Mouse (Mus musculus): ENCODE measurements around the gene Ppfia2. TPM values are rescaled to one million over a fixed set of nuclear protein-coding genes. Genes with fewer than 3 reads are reported as not detected.

The Ppfia2 gene
- polyA plus RNA-seq (2014; fragmentation: Nextera tagmentation; extraction: Ambion mirVana): 0.27 and 0.43 TPM in 2 replicates

DNA sequence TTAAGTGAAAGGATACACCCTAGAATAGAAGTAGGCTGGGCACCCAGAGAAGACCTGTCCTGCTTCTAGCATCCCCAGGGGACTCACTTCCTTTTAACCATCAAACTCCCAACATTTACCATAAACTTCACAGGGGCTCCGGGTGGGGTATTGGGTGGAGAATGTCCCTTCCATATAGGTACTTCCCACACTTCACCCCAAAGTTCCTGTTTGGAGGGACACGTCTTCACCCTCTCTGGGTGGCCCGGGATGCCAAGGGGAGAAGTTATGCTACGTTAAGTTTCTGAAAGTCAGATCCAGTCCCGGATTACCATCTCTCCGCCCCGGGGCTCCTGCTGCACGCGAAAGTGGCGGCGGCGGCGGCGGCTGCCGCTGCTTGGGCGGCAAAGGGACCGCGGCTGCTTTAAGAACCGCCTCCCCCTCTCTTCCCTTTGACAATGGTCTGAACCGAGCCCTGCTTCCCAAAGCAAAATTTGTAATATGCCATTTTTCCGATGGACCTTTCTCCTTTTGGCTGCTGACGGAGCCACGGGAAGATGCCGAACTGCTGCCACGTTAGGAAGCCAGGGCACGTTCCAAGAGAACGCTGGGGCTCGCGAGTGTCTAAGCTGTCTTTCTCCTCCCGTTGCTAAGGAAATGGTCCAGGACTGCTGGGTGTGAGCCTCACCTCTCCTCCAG, at the start of gene Ppfia2:
Gene Ppfia2 (plus strand): TSS at position 485 of the 678 bp plus-strand sequence.
- ATAC-seq (ENCODE audit: insufficient number of reproducible peaks, low FRiP score, low TSS enrichment, low read depth) (peak; percentile 70), DNase-seq (ENCODE audit: low spot score) (peak; percentile 63)
- Histone ChIP-seq H3K4me1 (ENCODE audit: control insufficient read depth, insufficient read depth, low read length) (no peaks in the 10 kb centered on the region), H3K4me2 (ENCODE audit: low read depth, severe bottlenecking) (peak within 1 kb of the TSS; percentile 82), H3K9me3 (ENCODE audit: control insufficient read depth, low read length) (no peaks in the 10 kb centered on the region), H3K4me3 (ENCODE audit: low read depth, low read length) (peak within 1 kb of the TSS; percentile 41), H3K36me3 (ENCODE audit: control insufficient read depth, insufficient read depth, low read length) (no peaks in the 10 kb centered on the region), H3K27ac (replicated peaks; ENCODE audit: low read depth, low read length) (no peak within 1 kb of the TSS), H3K27me3 (ENCODE audit: control insufficient read depth, insufficient read depth, low read length) (peaks cover 14% of the 10 kb centered on the region; the same call in 1 of the 2 replicates), H3K9ac (ENCODE audit: low read length) (no peak within 1 kb of the TSS; the same call in 1 of the 2 replicates)
- WGBS: 0% methylated on average over 30 of the region's 30 CpGs

GRCm38 (mm10) chr10:106468956-106469721, 1.0 kb upstream of the Ppfia2 start:
- WGBS: 3% methylated on average over 19 of the region's 19 CpGs
- ATAC-seq (ENCODE audit: insufficient number of reproducible peaks, low FRiP score, low TSS enrichment, low read depth) (no peak), DNase-seq (ENCODE audit: low spot score) (peak; percentile 25)
- Histone ChIP-seq H3K27me3 (ENCODE audit: control insufficient read depth, insufficient read depth, low read length) (peaks cover 14% of the 10 kb centered on the region; the same call in 1 of the 2 replicates), H3K4me3 (ENCODE audit: low read depth, low read length) (peak overlapping the region; percentile 41), H3K4me2 (ENCODE audit: low read depth, severe bottlenecking) (peak overlapping the region; percentile 82), H3K36me3 (ENCODE audit: control insufficient read depth, insufficient read depth, low read length) (no peaks in the 10 kb centered on the region), H3K4me1 (ENCODE audit: control insufficient read depth, insufficient read depth, low read length) (no peaks in the 10 kb centered on the region), H3K9ac (ENCODE audit: low read length) (no peak overlapping the region), H3K27ac (replicated peaks; ENCODE audit: low read depth, low read length) (no peak overlapping the region), H3K9me3 (ENCODE audit: control insufficient read depth, low read length) (no peaks in the 10 kb centered on the region)

DNA sequence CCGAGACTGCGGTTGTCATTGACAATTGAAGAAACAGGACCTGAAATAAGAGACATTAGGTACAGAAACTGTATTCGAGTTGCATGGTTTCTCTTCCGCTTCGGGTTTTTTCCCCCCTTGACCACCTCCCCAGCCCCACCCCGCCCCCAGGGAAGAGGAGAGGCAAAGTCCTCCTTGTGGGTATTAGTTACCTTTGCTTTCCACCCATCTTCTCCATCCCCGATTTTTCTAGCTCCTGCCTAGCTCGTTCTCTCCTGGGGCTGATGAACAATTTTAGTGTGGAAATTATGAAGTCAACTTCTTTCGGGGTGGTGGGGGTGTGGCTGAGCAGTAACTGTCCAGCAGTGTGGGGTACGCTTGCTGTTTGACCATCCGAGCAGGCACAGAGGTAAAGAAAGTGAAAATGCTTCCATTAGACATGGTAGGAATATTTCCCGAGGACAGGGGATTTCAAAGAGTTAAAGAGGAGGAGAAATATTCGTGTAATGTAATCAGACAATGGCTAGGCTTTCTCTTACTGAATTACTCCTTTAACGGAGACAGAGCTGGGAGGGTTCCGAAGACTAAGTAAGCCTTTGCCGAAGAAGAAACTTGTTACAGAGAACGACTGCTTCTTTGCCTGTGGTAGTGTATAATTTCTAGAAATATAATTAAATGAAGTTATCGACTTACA, 530 bp downstream of the Ppfia2 start:
- DNase-seq (ENCODE audit: low spot score) (peak; percentile 21), ATAC-seq (ENCODE audit: insufficient number of reproducible peaks, low FRiP score, low TSS enrichment, low read depth) (peak; percentile 9; the same call in 1 of the 2 replicates)
- H3K4me3 ChIP-seq (ENCODE audit: low read depth, low read length): peak overlapping the region; percentile 41
- H3K9me3 ChIP-seq (ENCODE audit: control insufficient read depth, low read length): no peaks in the 10 kb centered on the region
- H3K27me3 ChIP-seq (ENCODE audit: control insufficient read depth, insufficient read depth, low read length): peaks cover 14% of the 10 kb centered on the region; the same call in 1 of the 2 replicates
- no peaks in the 10 kb centered on the region for H3K36me3 ChIP-seq (ENCODE audit: control insufficient read depth, insufficient read depth, low read length)
- H3K4me1 ChIP-seq (ENCODE audit: control insufficient read depth, insufficient read depth, low read length): no peaks in the 10 kb centered on the region
- 18% methylated on average over 17 of the region's 18 CpGs for WGBS
- peak overlapping the region; percentile 82 for H3K4me2 ChIP-seq (ENCODE audit: low read depth, severe bottlenecking)
- H3K9ac ChIP-seq (ENCODE audit: low read length): no peak overlapping the region
- H3K27ac ChIP-seq (replicated peaks; ENCODE audit: low read depth, low read length): no peak overlapping the region

DNA sequence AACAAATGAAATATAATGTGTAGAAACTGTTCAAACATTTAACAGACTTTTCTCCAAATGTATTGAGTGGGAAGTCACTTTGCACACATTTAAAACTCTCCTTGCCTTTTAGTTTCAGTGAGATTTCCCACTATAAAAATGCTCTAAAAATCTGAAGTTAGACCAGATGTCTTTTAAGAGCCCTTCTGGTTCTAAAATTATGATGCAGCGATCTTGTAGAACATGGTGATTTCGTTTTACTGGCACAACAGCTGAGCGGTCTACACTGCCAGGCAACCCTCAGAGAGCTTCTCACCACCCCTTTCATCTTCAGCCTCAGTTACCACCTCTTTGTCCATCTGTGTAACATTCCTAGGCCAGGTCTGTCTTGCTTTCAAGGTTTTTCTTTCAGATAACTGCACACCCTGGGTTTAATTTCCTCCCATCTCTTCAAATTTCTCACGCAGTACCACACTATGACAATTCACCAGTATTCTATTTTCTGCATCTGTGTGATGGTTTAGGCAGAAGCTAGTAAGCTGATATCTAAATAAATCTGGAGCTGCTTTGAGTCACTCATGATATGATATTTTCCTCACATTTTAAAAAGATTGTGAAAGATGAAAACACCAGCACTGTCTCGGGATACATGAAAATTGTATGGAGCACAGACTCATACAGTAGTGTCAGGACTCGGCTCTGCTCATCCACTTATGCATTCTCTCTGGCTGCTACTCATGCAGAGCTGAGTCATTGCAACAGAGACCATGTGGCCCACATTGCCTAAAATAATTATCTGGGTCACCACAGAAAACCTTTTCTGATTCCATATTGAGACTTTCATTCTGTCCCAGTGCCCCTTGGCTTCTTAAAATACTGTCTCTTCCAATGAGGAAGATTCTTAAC, 39.4 kb downstream of the Ppfia2 start:
- H3K4me1 ChIP-seq (ENCODE audit: control insufficient read depth, insufficient read depth, low read length): no peaks in the 10 kb centered on the region
- H3K27ac ChIP-seq (replicated peaks; ENCODE audit: low read depth, low read length): no peak overlapping the region
- no peaks in the 10 kb centered on the region for H3K9me3 ChIP-seq (ENCODE audit: control insufficient read depth, low read length)
- ATAC-seq (ENCODE audit: insufficient number of reproducible peaks, low FRiP score, low TSS enrichment, low read depth) (no peak), DNase-seq (ENCODE audit: low spot score) (no peak)
- 79% methylated on average over 6 of the region's 6 CpGs for WGBS
- no peak overlapping the region for H3K4me2 ChIP-seq (ENCODE audit: low read depth, severe bottlenecking)
- no peak overlapping the region for H3K9ac ChIP-seq (ENCODE audit: low read length)
- H3K36me3 ChIP-seq (ENCODE audit: control insufficient read depth, insufficient read depth, low read length): no peaks in the 10 kb centered on the region
- H3K4me3 ChIP-seq (ENCODE audit: low read depth, low read length): no peak overlapping the region
- no peaks in the 10 kb centered on the region for H3K27me3 ChIP-seq (ENCODE audit: control insufficient read depth, insufficient read depth, low read length)

DNA sequence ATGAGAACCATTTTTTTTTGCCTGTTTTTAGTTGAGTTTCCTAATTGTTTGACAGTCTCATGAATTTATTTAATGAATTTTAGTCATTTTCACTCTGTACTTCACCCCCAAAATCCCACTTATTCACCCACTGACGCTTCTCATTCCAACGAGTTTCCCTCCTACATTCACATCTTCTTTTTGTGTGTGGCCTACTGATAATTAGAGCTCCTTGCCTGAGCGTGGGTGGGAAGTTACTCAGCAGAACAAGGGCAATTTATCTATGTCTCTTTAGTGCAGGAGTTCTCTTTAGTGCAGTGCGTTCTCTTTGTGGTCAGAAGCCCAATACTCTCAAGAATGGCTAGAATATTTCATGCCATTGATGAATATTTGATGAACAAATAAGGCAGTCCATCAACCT, 95.9 kb downstream of the Ppfia2 start:
- ATAC-seq (ENCODE audit: insufficient number of reproducible peaks, low FRiP score, low TSS enrichment, low read depth) (no peak), DNase-seq (ENCODE audit: low spot score) (no peak)
- Histone ChIP-seq H3K27me3 (ENCODE audit: control insufficient read depth, insufficient read depth, low read length) (no peaks in the 10 kb centered on the region), H3K9me3 (ENCODE audit: control insufficient read depth, low read length) (no peaks in the 10 kb centered on the region), H3K4me2 (ENCODE audit: low read depth, severe bottlenecking) (no peak overlapping the region), H3K4me3 (ENCODE audit: low read depth, low read length) (no peak overlapping the region), H3K36me3 (ENCODE audit: control insufficient read depth, insufficient read depth, low read length) (no peaks in the 10 kb centered on the region), H3K27ac (replicated peaks; ENCODE audit: low read depth, low read length) (no peak overlapping the region), H3K9ac (ENCODE audit: low read length) (no peak overlapping the region), H3K4me1 (ENCODE audit: control insufficient read depth, insufficient read depth, low read length) (no peaks in the 10 kb centered on the region)
- WGBS: 66% methylated on average over 4 of the region's 4 CpGs

GRCm38 (mm10) chr10:106585026-106585425, 114.9 kb downstream of the Ppfia2 start:
- H3K4me1 ChIP-seq (ENCODE audit: control insufficient read depth, insufficient read depth, low read length): no peaks in the 10 kb centered on the region
- ATAC-seq (ENCODE audit: insufficient number of reproducible peaks, low FRiP score, low TSS enrichment, low read depth): no peak
- 87% methylated on average over 4 of the region's 4 CpGs for WGBS

DNA sequence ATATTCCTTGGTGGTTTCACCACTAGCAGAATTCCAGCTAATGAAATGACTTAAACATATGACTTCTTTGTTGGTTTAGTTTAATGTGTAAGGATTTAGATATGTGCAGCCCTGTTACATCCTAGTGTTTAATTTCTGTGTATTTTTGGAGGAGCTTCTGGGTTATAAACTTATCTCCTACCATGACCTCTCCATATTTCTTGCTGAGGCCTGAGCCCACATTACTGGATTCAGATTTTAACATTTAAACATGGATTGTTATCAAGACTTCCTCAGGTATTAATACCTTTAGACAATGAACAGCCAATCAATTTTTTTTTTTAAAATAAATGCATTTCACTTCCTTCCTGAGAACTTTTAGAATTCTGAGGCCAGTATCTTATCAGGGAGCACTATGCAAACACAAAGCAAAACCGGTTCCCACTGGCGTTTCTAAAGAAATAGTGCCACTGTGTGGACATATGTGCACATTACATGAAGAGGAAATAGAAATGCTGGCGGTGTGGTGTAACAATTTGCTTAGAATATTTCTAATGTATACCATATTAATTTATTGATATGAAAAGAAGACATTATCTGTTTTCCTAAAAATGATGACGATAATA, 115.4 kb downstream of the Ppfia2 start:
- DNase-seq (ENCODE audit: low spot score): peak; percentile 37
- ATAC-seq (ENCODE audit: insufficient number of reproducible peaks, low FRiP score, low TSS enrichment, low read depth): no peak
- Histone ChIP-seq H3K4me1 (ENCODE audit: control insufficient read depth, insufficient read depth, low read length) (no peaks in the 10 kb centered on the region), H3K4me2 (ENCODE audit: low read depth, severe bottlenecking) (no peak overlapping the region), H3K4me3 (ENCODE audit: low read depth, low read length) (no peak overlapping the region), H3K27ac (replicated peaks; ENCODE audit: low read depth, low read length) (no peak overlapping the region), H3K27me3 (ENCODE audit: control insufficient read depth, insufficient read depth, low read length) (no peaks in the 10 kb centered on the region), H3K9me3 (ENCODE audit: control insufficient read depth, low read length) (no peaks in the 10 kb centered on the region), H3K9ac (ENCODE audit: low read length) (no peak overlapping the region), H3K36me3 (ENCODE audit: control insufficient read depth, insufficient read depth, low read length) (no peaks in the 10 kb centered on the region)
- WGBS: 5% methylated on average over 4 of the region's 4 CpGs

More at GRCm38 (mm10) chr10:106585026-106585425, 114.9 kb downstream of the Ppfia2 start:
- H3K9ac ChIP-seq (ENCODE audit: low read length): no peak overlapping the region
- H3K4me2 ChIP-seq (ENCODE audit: low read depth, severe bottlenecking): no peak overlapping the region
- DNase-seq (ENCODE audit: low spot score): no peak
- H3K4me3 ChIP-seq (ENCODE audit: low read depth, low read length): no peak overlapping the region
- no peaks in the 10 kb centered on the region for H3K9me3 ChIP-seq (ENCODE audit: control insufficient read depth, low read length)
- no peaks in the 10 kb centered on the region for H3K27me3 ChIP-seq (ENCODE audit: control insufficient read depth, insufficient read depth, low read length)
- H3K36me3 ChIP-seq (ENCODE audit: control insufficient read depth, insufficient read depth, low read length): no peaks in the 10 kb centered on the region
- no peak overlapping the region for H3K27ac ChIP-seq (replicated peaks; ENCODE audit: low read depth, low read length)
